Mouse (Mus musculus): ENCODE data around the gene Agr3. TPM values are rescaled to one million over a fixed set of nuclear protein-coding genes. Genes with fewer than 3 reads are reported as not detected.

Agr3 gene
- polyA plus RNA-seq, 1 experiment from 2014 or later = 1.2 TPM

Other genes with a start within 250 kb of the Agr3 start
- gene Agr2, start 67.3 kb downstream of the Agr3 start, polyA plus RNA-seq (2015; fragmentation: Nextera tagmentation; extraction: Ambion mirVana) = 6.9 and 11.0 TPM in 2 replicates
- 134 and 139 TPM in 2 replicates for gene Tspan13, start 116.9 kb downstream of the Agr3 start, polyA plus RNA-seq (2015; fragmentation: Nextera tagmentation; extraction: Ambion mirVana)
- 36.9 and 39.2 TPM in 2 replicates for gene Ankmy2, start 231.5 kb downstream of the Agr3 start, polyA plus RNA-seq (2015; fragmentation: Nextera tagmentation; extraction: Ambion mirVana)
- gene Bzw2, start 232.5 kb downstream of the Agr3 start, polyA plus RNA-seq (2015; fragmentation: Nextera tagmentation; extraction: Ambion mirVana) = 132 and 157 TPM in 2 replicates